Mouse (Mus musculus) CH12.LX (cell line): ENCODE data around the gene Epb41l2. TPM values are rescaled to one million over a fixed set of nuclear protein-coding genes. Genes with fewer than 3 reads are reported as not detected.

Source experiments
- DNase-seq: peaks from one replicate; pipeline ENCODE4 v3.0.0-alpha.2; 2013; ENCODE audit errors: extremely low read depth
- H3K27ac ChIP-seq: 2 replicates; pipeline ENCODE4 v1.5.1; 2012; ENCODE audit warnings: low read depth, mild to moderate bottlenecking, control low read depth, moderate library complexity; ENCODE audit not compliant: insufficient read depth
- H3K27me3 ChIP-seq: replicated peaks from 2 replicates; pipeline ENCODE3; 2012; ENCODE audit warnings: inconsistent platforms
- H3K36me3 ChIP-seq, 2 experiments: replicated peaks in 1 of 2; 2 replicates each; pipeline versions ENCODE3 to v1.6.1; 2012; ENCODE audit warnings: inconsistent platforms in 1 of 2, low read length in 1 of 2, mild to moderate bottlenecking in 1 of 2, mixed read lengths in 1 of 2, moderate library complexity in 1 of 2; ENCODE audit not compliant: control insufficient read depth in 1 of 2, insufficient read depth in 1 of 2
- H3K4me1 ChIP-seq, 2 experiments: 2 replicates each; pipeline ENCODE4 v1.6.1; 2012; ENCODE audit warnings: inconsistent platforms in 1 of 2, moderate library complexity in 1 of 2; ENCODE audit not compliant: insufficient read depth in 2 of 2, control insufficient read depth in 1 of 2
- H3K4me2 ChIP-seq: 2 replicates; pipeline ENCODE4 v1.6.1; 2012; ENCODE audit warnings: low read depth, mild to moderate bottlenecking, control low read depth; ENCODE audit not compliant: poor library complexity, insufficient read depth, severe bottlenecking
- H3K4me3 ChIP-seq, 3 experiments: fragments of 150-350 bp in 1 of 3; sonication (generic) in 1 of 3; replicated peaks in 1 of 3; 2 replicates each; pipeline versions ENCODE3 to v1.5.1; 2011 to 2012; ENCODE audit warnings: low read depth in 2 of 3, low read length in 2 of 3, mild to moderate bottlenecking in 2 of 3, moderate library complexity in 2 of 3, control low read depth in 1 of 3, improper control_type of control experiment in 1 of 3, inconsistent platforms in 1 of 3, mixed read lengths in 1 of 3; ENCODE audit not compliant: poor library complexity in 1 of 3
- H3K79me2 ChIP-seq: replicated peaks from 2 replicates; pipeline ENCODE4 v1.6.1; 2012; ENCODE audit warnings: mild to moderate bottlenecking, moderate library complexity; ENCODE audit not compliant: control insufficient read depth, poor library complexity, insufficient read depth, severe bottlenecking; ENCODE audit errors: extremely low read depth
- H3K9ac ChIP-seq: 2 replicates; pipeline ENCODE4 v1.6.1; 2012; ENCODE audit warnings: low read depth, mild to moderate bottlenecking, control low read depth, moderate library complexity; ENCODE audit not compliant: insufficient read depth
- H3K9me3 ChIP-seq: replicated peaks from 2 replicates; pipeline ENCODE3; 2012; ENCODE audit warnings: low read length, inconsistent platforms, mixed read lengths
- E2F4 ChIP-seq: IDR thresholded peaks from 2 replicates; pipeline ENCODE4 v1.6.1; 2011; ENCODE audit warnings: low read depth, low read length, improper control_type of control experiment; ENCODE audit not compliant: insufficient replicate concordance
- ELF1 ChIP-seq: IDR thresholded peaks from 2 replicates; pipeline ENCODE4 v1.6.1; 2014; ENCODE audit warnings: low read depth, mild to moderate bottlenecking, inconsistent platforms, low read length, improper control_type of control experiment
- EP300 ChIP-seq: IDR thresholded peaks from 2 replicates; pipeline ENCODE4 v1.6.1; 2011; ENCODE audit warnings: low read length, improper control_type of control experiment
- ETS1 ChIP-seq: conservative IDR thresholded peaks from 2 replicates; pipeline ENCODE4 v1.6.1; 2012; ENCODE audit warnings: low read depth, mild to moderate bottlenecking, inconsistent platforms, low read length, improper control_type of control experiment, moderate library complexity
- GABPA ChIP-seq: IDR thresholded peaks from 2 replicates; pipeline ENCODE4 v1.6.1; 2012; ENCODE audit warnings: low read depth, low read length, improper control_type of control experiment, inconsistent platforms; ENCODE audit not compliant: insufficient replicate concordance
- JUND ChIP-seq: conservative IDR thresholded peaks from 2 replicates; pipeline ENCODE4 v1.6.1; 2011; ENCODE audit warnings: low read depth, low read length, improper control_type of control experiment
- MAX ChIP-seq: IDR thresholded peaks from 2 replicates; pipeline ENCODE4 v1.6.1; 2011; ENCODE audit warnings: low read length, improper control_type of control experiment
- MAZ ChIP-seq: IDR thresholded peaks from 2 replicates; pipeline ENCODE4 v1.6.1; 2012; ENCODE audit warnings: low read depth, mild to moderate bottlenecking, inconsistent platforms, low read length, improper control_type of control experiment, moderate library complexity
- MEF2A ChIP-seq: IDR thresholded peaks from 2 replicates; pipeline ENCODE4 v1.6.1; 2014; ENCODE audit warnings: low read depth, mild to moderate bottlenecking, inconsistent platforms, low read length, improper control_type of control experiment, borderline replicate concordance
- MXI1 ChIP-seq: IDR thresholded peaks from 2 replicates; pipeline ENCODE4 v1.6.1; 2011; ENCODE audit warnings: mild to moderate bottlenecking, low read depth, low read length, improper control_type of control experiment
- MYC ChIP-seq: IDR thresholded peaks from 2 replicates; pipeline ENCODE4 v1.6.1; 2011; ENCODE audit warnings: low read depth, mild to moderate bottlenecking, improper control_type of control experiment, low read length
- NRF1 ChIP-seq: IDR thresholded peaks from 2 replicates; pipeline ENCODE4 v1.6.1; 2014; ENCODE audit warnings: low read depth, mild to moderate bottlenecking, inconsistent platforms, low read length, improper control_type of control experiment, moderate library complexity
- POLR2AphosphoS2 ChIP-seq: IDR thresholded peaks from 2 replicates; pipeline ENCODE4 v1.6.1; 2011; ENCODE audit warnings: low read depth, low read length, improper control_type of control experiment
- RCOR1 ChIP-seq: conservative IDR thresholded peaks from 2 replicates; pipeline ENCODE4 v1.6.1; 2012; ENCODE audit warnings: low read depth, mild to moderate bottlenecking, inconsistent platforms, low read length, improper control_type of control experiment
- SIN3A ChIP-seq: IDR thresholded peaks from 2 replicates; pipeline ENCODE4 v1.6.1; 2012; ENCODE audit warnings: low read length, improper control_type of control experiment, inconsistent platforms
- SMC3 ChIP-seq: IDR thresholded peaks from 2 replicates; pipeline ENCODE4 v1.6.1; 2011; ENCODE audit warnings: low read depth, low read length, improper control_type of control experiment
- UBTF ChIP-seq: IDR thresholded peaks from 2 replicates; pipeline ENCODE4 v1.6.1; 2012; ENCODE audit warnings: low read depth, mild to moderate bottlenecking, inconsistent platforms, low read length, improper control_type of control experiment, moderate library complexity
- USF1 ChIP-seq: IDR thresholded peaks from 2 replicates; pipeline ENCODE4 v1.6.1; 2014; ENCODE audit warnings: low read depth, mild to moderate bottlenecking, inconsistent platforms, low read length, improper control_type of control experiment
- ZC3H11A ChIP-seq: IDR thresholded peaks from 2 replicates; pipeline ENCODE4 v1.6.1; 2012; ENCODE audit warnings: low read depth, mild to moderate bottlenecking, inconsistent platforms, low read length, improper control_type of control experiment
- ZMIZ1 ChIP-seq: IDR thresholded peaks from 2 replicates; pipeline ENCODE4 v1.6.1; 2012; ENCODE audit warnings: low read depth, mild to moderate bottlenecking, inconsistent platforms, low read length, improper control_type of control experiment
- dilution Hi-C: fragments of 300-500 bp; cut with MboI; formaldehyde crosslinking; loops from 2 replicates; pipeline ENCODE4 v1.14.3; 2020; ENCODE audit warnings: low sequenced_read_pairs; ENCODE audit not compliant: extremely low pct_unique_long_range_greater_than_20kb, extremely low pct_ligation_motif_present
- in situ Hi-C: fragments of 300-500 bp; cut with MboI; formaldehyde crosslinking; loops from 3 replicates; pipeline ENCODE4 v1.14.3; 2019; ENCODE audit warnings: low sequenced_read_pairs, low pct_ligation_motif_present, low pct_unique_long_range_greater_than_20kb, mixed read lengths
- polyA plus RNA-seq: library from polyadenylated mRNA; unstranded; fragments of >175 nt; gene quantifications from 2 replicates; pipeline ENCODE4 v1.2.1, GENCODE M21; 2012; ENCODE audit warnings: low read depth; ENCODE audit not compliant: insufficient read length
- total RNA-seq, 2 experiments: library from RNA; depleted of rRNA; stranded (reverse); fragments of 300-350 nt in 1 of 2; fragments of >200 nt in 1 of 2; gene quantifications; 2 replicates each; pipeline ENCODE4 v1.2.3; 2012 to 2014

Epb41l2 gene
- total and polyA plus RNA-seq, 3 experiments: 24.3 to 71.2 (median 28.4) TPM

- dilution Hi-C loops: no loop called here
- peaks cover 3 to 13% of the 10 kb centered on the region in 2 experiments; a peak in 3 of 4 replicates for H3K4me1 ChIP-seq
- peak; percentile 40 for DNase-seq
- H3K4me2 ChIP-seq: peak overlapping the region; percentile 56
- H3K9me3 ChIP-seq: peaks cover 3% of the 10 kb centered on the region
- no peaks in the 10 kb centered on the region for H3K36me3 ChIP-seq
- no peak for TF ChIP-seq MAZ
- 0 out of 2 replicates have a peak, but pooled peaks have one; percentile 24 for TF ChIP-seq SIN3A
- no peak for TF ChIP-seq ETS1
- 0 out of 2 replicates have a peak, but pooled peaks have one; percentile 21 for TF ChIP-seq ELF1
- TF ChIP-seq MYC: no peak
- no peak for TF ChIP-seq RCOR1
- TF ChIP-seq UBTF: no peak
- peak; percentile 57; the same call in 1 of the 2 replicates for TF ChIP-seq MXI1
- TF ChIP-seq MEF2A: no peak
- no peak for TF ChIP-seq USF1
- no peak for TF ChIP-seq POLR2AphosphoS2
- no peak for TF ChIP-seq GABPA
- TF ChIP-seq EP300: no peak
- no peak for TF ChIP-seq MAX
- peak; percentile 33; the same call in 1 of the 2 replicates for TF ChIP-seq NRF1
- no peak for TF ChIP-seq ZMIZ1
- TF ChIP-seq E2F4: no peak
- no peak for TF ChIP-seq SMC3
- TF ChIP-seq JUND: no peak
- TF ChIP-seq ZC3H11A: no peak
- TF ChIP-seq, all 38 proteins: peak for 4
- no peaks in the 10 kb centered on the region; the same call in 1 of the 2 replicates for H3K79me2 ChIP-seq
- H3K4me3 ChIP-seq: no peak overlapping the region
- no peaks in the 10 kb centered on the region for H3K27me3 ChIP-seq
- H3K9ac ChIP-seq: peak overlapping the region; percentile 18
- H3K27ac ChIP-seq: no peak overlapping the region
- in situ Hi-C loops: no loop called here
Measured at GRCm38 (mm10) chr10:25331321-25332049, 28.1 kb upstream of the Epb41l2 start.
